Mouse (Mus musculus) adrenal gland, adult 2 months (tissue): ENCODE results near the gene Sh2d5. TPM values are rescaled to one million over a fixed set of nuclear protein-coding genes. Genes with fewer than 3 reads are reported as not detected.

Source experiments
- DNase-seq: peaks from one replicate; pipeline ENCODE4 v3.0.0; 2021
- long read RNA-seq: library from polyadenylated mRNA; stranded (forward); transcript quantifications from one replicate; pipeline ENCODE4 v2.0.0, GENCODE M21; 2021
- polyA plus RNA-seq: library from polyadenylated mRNA; depleted of rRNA; stranded (reverse); fragments of >200 nt; gene quantifications from 2 replicates; pipeline ENCODE4 v1.2.3, GENCODE M21; 2012; rRNA removed
- total RNA-seq, 2 experiments: library from RNA; stranded (reverse); gene quantifications; 2 replicates each; pipeline ENCODE4 v1.2.3; 2021

Gene Sh2d5
- total RNA-seq (1 to 10 TPM; 1.8 to 2.0 TPM), polyA plus RNA-seq (3.4 and 3.7 TPM in 2 replicates)
- long read RNA-seq, partial matches to known transcripts, result 0 of 1 reads
- long read RNA-seq, other reads (novel, unspliced or antisense), result 0 of 1 reads

DNA sequence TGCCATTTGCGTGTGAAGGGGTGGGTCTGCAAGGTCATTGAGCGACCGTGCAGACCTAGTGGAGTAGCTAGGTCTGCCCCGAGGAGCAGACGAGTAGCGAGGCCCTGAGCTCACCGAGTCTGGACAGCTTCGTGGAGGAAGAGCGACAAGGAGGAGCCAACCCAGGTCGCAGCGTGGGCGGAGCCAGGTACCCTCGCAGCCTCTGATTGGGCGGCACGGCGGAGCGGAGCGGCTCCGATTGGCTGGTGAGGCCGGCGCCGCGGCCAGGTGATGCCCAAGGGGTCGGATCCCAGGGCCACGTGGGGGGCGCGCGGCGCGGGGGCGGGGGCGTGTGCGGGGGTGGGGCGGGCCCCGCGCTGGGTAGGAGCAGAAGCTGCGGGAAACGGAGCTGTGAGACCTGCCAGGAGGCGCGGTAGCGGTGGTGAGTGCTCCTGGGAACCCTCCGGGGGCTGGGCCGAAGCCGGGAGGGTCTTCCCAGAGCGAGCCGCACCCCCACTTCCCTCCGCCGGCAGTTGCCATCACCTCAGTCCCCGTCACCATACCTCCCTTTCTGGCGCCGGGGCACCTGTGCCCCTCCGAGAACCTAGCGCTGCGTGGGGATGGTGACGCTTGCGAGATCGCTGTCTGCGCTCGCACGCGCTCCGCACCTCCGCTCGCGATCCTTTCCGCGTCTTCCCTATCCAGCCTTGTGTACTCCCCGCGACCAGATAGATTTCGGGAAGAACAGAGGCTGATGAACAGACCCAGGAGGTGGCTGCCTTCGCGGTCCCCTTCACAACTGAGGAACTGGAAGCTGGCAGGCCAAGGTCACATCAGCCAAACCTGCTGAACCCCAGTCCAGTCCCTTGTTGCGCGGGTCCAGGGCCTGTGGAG, at the start of gene Sh2d5, which contains the start of gene Kif17:
Gene Sh2d5, plus strand, starts transcription at position 316 of the 873 bp plus-strand sequence.
Gene Kif17, plus strand, starts transcription at position 348 of the 873 bp plus-strand sequence.
- DNase-seq, result peak; percentile 90

DNA sequence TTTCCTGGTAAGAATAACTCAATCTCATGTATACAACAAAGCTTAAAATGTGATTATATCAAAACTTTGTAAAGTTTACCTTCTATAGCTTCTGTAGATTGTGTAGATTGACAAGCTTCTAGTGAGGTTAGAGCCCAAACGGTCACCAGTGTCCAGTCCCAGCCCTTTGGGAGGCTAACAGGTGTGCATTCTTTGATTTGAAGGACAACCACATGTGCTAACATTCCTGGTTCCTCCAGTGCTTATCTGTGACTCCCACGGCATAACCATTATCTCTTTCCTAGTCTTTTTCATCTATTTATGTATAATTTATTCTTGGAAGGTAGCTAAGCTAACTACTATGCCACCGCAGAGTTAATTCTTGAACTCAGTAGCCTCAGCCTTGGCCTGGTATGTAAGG, 49.4 kb upstream of the Sh2d5 start:
- DNase-seq, result no peak

DNA sequence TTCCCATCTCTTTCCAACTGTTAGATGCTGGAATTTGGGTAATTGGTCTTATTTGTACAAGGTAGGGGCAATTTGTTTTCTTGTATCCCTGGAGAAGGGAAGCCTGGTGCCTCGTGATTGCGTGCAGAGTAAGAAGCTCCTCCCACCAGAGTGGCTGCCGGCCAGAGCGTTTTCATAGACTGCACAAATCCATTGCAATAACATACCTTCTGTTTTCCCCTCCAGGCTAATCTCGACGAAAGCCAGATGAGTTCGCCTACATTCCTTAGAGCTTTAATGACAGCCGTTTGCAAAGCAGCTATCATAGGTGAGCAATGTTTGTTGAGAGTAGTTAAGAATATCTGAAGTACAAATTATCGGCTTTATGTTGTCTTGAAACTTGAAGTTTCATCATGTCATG, 48.5 kb upstream of the Sh2d5 start:
- DNase-seq, result no peak

DNA sequence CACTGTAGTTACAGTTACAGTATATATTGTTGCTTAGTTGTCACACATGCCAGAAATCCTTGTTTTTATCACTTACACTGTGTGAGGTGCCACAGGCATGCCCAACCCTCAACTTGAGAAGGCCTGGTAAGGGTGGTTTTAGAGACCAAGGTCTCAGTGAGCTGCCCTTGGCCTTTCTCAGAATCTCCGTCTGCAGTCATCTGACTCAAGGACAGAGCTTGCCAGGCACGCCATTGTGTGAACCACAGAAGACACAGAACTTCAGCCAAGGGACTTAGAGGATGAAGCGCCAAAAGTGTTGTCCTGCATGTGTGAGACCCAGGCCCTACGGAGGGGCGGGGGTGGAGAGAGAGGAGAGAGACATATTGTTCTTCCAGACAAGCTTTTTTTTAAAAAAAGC, 40.1 kb upstream of the Sh2d5 start:
- DNase-seq, result peak; percentile 86

DNA sequence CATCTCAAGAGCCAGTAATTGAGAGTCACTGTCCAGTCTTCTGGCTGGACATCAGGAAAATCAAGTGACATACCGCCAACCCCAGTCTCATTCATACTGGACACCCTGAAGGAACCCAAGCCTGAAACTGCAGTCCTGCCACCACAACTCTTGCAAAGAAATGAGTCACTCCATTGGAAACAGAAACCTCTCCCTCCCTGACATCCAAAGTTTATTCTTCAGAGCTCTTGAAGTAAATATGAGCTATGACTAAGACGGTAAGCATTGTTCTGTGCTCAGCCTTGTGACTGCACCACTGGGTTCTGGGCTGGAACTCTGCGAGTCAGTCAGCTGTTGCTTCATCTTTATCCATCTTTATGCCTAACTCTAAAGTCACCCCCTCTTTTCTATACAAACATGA, 36.3 kb upstream of the Sh2d5 start:
- peak; percentile 48 for DNase-seq

DNA sequence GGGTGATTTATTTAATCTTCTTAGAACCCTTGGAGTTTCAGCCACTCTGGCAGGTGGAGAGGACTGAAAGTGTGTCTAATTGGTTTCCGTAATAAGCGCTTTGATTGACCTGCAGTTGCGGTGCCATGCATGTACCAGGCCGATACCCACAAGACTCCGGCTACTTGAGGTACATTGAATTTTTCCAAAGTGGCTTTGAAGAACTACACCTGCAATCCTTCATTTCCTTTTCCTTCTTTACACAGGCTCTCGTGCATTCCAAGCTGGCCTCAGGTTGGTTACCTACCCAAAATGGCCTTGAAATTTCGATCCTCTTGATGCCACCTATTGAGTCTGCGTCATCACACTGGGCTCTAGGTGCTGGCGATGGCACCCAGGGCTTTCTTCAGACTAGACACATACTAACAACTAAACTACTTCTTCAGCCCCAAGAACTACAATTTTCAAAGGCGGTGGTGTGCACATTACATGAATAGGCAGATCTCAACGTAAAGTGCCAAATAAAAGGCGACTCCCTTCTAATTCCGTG, 34.5 kb upstream of the Sh2d5 start:
- DNase-seq, result no peak

DNA sequence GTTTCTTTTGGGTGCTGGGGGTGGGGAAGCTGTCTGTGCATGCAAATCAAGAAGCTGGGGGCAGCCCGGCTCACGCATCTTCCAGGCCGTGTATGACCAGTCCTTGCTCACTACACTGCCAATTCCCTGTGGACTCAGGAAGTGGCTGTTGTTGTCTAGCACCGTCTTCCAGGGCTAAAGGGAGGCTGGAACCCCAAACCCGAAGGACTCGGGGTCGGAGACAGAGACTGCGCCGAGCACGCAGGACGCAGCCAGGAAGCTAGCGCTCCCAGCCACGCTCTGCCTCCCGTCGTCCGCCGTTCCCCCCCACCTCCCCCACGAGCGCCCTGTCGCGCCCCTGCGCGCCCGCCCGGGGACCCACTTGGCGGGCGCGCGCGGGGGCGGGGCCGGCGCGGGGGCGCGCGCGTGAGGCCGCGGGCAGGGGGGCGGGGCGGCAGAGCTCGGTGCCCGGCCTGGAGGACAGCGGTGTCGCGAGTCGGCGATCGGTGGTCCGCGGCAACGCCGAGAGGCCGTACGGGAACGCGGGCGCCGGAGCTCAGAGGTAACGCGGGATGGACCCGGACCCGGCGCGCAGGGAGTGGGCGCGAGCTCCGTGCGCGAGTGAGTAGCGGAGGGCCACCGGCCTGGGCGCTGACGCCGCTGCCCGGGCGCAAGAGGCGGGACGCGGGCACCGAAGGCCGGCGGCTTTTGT, 33.9 kb upstream of the Sh2d5 start, which contains the start of gene Hp1bp3:
Gene Hp1bp3, plus strand, starts transcription at position 97 of the 691 bp plus-strand sequence.
- peak; percentile 90 for DNase-seq

DNA sequence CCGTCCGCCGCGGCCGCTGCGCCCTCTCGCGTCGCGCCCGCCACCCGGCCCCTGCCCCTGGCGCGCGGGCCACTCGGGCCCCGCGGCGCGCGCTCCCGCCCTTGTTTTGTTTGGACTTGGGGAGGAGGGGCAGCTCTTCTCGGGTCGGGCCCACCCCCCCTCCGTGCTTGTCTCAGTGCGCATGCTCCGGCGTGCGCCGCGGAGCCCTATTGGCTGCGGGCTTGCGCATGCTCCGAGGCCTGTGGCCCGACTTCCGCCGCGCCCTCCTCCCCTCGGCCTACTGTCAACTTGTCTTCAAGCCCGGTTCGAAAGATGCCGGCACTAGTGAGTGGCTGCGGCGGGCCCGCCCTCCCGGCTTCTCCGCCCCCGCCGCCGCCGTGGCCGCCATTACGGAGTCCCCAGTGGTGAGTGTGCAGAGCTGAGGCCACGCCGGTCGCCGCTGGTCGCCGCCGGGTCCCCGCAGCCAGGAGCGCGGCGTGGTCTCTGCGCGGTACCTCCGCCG, 33.3 kb upstream of the Sh2d5 start:
- peak; percentile 99 for DNase-seq

DNA sequence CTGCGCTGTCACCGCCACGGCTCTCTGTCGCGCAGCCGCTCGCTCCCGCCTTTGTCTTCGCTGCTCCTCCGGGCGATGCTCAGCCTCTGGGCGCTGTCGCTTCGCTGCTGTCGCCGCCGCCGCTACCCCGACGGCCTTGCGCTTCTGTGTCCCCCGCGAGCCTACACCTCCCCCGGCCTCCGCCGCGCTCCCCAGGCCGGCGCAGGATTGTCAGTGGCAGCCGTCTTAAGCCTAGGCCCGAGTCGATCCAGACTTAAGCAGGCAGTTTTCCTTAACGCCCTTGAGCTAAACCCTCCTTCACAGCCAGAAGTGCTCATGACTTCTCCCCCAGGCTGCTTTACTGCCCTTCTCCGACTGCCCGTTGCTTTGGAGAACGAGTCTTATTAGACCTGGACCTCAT, 32.8 kb upstream of the Sh2d5 start:
- peak; percentile 60 for DNase-seq

DNA sequence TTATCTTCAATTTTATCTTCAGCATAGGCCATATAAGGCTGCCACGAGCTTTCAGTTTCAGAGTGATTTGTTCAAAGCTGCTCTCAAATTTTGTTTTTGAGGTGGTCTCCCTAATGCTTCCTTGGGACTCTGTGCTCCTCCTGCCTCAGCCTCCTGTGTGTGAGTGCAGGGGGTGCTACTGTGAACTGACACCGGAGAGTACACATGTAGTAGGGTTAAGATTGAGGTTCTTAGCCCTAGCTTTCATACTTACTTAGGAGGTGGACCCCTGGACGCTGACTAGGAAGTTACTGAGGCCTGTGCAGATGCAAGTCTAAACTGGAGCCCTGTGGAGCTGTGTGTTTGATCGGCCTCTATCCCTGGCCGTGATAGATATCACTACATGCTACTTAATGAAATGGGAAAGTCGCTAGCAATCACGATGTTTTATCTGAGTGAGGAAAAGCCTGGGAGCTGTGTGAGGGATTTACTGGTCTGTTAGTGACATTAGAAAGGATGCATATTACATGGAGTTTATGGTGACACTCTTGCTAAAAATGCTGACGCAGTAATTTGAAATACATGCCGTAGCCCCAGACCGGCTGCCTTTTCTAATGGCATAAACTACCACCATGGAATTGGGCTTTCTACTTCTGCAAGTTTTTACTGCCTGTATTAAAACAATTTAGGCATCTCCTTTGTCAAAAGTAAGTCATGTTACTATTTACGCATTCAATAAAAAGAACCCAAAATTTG, 32.1 kb upstream of the Sh2d5 start:
- DNase-seq, result no peak

DNA sequence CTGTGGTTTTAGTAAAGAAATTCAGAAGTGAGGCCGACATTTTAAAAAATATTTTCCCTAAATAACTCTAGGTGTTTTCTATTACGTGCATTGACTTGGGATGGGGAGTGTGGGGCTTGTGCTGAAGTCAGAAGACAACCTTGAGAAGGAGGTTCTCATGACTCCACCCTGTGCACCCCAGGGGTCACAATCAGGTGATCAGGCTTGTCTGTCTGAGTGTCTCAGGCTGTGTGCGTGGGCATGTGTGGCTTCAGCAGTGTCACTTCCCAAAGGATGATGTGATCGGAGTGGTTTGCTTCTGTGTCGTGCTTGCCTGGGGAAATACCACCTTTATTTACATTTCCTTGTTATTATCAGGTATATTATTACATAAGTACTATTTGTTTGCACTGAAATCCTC, 30.9 kb upstream of the Sh2d5 start:
- DNase-seq, result no peak

DNA sequence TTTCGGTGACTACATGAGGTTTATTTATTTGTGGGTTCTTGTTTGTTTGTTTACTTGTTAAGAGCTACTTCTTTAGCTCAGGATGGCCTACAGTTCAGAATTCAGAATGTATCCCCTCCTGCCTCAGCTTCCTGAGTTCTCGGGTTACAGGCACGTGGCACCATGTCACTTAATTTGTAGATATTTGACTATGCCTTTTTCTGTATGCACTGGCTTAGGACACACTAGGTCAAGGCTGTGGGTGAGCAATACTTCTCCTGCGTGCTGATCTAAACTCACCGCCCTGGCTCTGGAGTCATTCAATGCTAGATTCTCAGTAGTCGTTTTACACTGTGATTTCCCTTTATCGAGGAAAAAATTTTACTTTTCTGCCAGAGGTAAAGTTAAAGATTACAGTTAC, 29.4 kb upstream of the Sh2d5 start:
- DNase-seq, result peak; percentile 78

DNA sequence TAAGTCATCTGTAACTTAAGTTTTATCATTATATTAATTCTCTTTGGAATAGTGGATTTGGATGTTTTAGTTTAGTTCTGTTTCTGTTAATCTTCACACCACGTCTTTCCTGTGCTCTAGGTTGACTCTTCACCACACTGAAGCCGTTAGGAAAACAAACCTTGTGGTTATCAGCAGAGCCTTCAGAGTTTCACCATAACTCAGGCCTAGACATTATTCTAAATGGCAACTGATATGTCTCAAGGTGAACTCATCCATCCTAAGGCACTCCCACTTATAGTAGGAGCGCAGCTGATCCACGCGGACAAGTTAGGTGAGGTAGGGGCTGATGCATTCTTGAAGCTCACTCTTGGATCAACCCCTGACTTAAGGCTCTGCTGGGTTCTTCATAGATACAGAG, 28.8 kb upstream of the Sh2d5 start:
- DNase-seq, result no peak

DNA sequence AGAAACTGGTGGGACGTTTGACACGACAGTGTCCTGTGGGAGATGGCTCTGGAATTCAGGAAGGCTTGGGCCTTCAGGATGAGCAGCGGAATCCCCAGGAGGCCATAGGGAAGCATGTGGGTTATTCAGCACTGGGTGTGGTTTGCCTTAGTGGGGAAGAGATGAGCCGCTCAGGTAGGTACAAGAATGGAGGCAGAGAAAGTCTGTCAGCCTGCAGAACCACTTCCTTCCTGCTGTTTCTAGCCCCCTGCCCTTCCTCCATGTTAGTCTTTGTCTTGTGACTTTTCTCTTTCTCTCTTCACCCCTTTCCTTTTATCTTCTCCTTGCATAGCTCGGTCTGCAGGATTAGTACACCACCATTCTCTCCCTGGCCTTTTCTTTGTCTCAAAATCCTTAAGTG, 27.8 kb upstream of the Sh2d5 start:
- DNase-seq, result no peak

DNA sequence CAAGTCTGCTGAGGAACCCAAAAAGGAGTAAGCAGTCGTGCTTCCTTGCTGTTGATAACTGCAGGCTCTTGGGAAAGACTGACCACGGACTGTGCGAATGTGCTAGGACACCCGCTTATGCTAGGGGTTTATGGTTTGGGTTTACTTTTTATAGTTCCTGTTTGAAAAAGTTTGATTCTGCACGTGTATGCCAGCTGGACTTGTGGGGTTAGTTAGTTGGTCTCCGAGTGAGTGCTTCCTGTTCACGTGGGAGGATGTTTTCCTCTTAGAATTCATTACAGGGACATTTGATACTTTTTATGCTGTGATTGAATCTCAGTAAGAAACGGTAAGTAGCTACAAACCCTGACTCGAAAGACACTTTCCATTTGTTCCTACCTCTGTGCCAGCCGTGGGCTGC, 26.6 kb upstream of the Sh2d5 start:
- DNase-seq, result no peak

DNA sequence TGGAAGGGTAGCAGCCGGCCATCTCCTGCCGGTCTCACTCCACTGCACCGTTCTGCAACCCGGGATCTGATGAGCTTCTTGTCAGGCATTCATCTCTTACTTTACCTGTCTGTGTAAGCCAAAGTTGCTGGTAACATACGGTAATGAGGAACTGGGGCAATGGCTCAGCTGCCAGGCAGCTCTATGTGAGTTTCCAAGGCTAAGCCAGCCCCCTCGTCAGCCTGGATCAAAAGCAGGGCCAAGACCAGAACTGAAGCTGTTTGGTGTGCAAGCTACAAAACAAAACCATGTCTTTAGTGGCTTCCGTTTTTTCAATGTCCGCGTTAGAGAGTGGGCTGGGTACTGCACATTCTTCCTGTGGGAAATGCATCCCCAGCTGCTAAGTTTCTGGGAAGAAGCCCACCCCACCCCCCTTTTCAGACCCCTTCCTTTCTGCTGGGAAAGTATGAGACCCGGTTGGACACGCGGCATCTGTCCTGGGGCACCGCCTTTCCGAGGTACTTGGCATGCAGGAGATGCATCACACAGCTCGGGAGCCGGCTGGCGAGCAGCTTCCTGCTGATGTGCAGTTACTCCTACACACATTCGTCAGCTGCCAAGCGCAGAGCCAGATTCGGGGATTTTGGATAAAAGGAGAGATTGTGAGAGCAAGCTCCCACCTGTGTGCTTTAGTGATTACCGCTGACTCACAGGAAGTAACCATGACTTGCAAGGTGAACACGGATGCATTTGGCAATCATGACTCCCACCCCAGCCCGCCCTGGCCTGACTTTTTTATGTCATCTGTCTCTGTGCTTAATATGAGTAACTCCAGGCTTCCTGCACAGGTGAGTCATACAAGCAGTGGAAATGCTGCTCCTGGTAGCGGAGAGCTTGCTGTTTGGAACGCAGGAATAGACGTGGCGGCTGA, 3.2 kb upstream of the Sh2d5 start:
- DNase-seq, result no peak

DNA sequence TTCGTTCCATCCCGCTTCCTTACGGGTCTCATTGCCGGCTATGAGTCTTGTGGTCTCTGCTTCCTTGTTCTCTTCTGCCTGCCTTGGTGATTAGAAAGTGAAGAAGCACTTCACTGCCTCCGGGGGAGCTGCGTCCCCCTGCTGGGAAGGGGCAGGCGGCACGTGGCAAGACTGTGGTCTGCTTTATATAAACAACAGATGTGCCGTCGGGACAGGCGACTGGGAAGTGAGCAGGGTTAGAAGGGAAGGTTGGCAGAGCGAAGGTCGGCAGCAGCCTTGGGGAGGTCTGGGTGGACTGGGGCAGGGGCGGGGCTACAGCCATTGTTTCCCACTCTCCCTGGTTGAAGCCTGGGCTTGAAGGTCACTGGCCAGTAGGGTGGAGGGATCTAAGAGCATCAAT, 1.6 kb downstream of the Sh2d5 start:
- no peak for DNase-seq

DNA sequence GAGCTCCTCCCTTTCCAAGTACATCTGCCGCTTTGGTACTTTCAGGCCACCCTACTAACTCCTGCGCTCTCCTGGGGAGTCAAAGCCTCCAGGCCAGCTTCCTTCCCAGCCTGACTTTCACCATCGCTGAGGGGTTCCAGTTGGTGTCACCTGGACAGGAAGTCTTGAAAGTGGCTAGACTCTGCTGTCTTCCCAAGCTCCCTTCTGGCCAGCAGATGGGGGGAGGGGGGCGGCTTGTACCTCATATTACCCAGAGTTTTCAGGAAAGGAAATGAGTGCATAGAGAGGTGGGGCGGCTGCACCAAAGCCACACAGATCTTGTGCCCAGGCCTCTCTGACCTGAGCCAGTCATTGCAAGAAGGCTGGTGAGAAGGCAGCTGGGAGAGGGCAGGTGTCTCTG, 2.0 kb downstream of the Sh2d5 start:
- DNase-seq, result no peak

DNA sequence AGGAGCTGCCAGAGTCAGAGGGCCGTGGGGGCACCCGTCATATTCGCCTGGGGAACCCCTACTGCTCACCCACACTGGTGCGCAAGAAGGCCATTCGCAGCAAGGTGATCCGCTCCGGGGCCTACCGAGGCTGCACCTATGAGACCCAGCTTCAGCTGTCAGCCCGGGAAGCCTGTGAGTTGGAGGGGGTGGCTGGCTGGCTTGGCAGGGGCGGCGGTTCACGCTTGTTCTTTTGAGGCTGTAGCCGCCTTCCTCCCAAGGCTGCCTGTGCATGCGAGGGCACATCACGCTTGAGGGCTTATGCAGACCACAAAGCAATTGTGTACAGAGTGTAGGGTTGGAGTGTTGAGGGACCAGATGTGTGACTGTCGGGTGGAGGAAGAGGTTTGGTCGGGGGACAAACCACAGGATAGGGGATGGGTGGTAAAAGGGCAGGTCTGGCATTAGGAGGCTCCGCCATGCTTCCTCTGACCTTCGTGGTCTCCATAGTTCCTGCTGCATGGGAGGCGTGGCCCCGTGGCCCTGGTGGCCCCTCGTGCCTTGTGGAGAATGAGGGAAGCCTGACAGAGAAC, 7.0 kb downstream of the Sh2d5 start:
- no peak for DNase-seq

DNA sequence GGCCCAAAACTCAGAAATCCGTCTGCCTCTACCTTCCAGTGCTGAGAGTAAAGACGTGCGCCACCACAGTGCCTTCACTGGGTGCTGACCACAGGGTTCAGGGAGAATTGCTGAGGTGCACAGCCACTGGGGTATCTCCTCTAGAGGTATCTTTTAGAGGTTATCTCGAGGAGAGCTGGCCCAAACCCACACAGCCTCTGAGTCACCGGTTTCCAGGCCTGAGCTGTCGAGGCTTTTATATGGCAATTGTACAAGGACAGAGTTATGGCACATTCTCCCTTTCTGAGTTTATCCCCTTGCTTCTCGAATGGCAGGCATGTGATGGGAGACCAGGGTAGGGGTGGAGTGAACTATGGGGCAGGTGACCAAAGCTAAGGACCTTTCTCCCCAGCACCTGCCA, 8.5 kb downstream of the Sh2d5 start:
- DNase-seq, result peak; percentile 48
